Mouse (Mus musculus) bone marrow macrophage, adult 2 months (primary cell): ENCODE measurements around the gene Nrg4.

Experiments used
- CTCF ChIP-seq: IDR thresholded peaks from 2 replicates; pipeline ENCODE4 v1.5.1; 2012; ENCODE audit warnings: low read depth, mild to moderate bottlenecking, low read length, moderate library complexity
- POLR2A ChIP-seq: IDR thresholded peaks from 2 replicates; pipeline ENCODE4 v1.6.1; 2012; ENCODE audit warnings: mild to moderate bottlenecking, low read depth, low read length, borderline replicate concordance

DNA sequence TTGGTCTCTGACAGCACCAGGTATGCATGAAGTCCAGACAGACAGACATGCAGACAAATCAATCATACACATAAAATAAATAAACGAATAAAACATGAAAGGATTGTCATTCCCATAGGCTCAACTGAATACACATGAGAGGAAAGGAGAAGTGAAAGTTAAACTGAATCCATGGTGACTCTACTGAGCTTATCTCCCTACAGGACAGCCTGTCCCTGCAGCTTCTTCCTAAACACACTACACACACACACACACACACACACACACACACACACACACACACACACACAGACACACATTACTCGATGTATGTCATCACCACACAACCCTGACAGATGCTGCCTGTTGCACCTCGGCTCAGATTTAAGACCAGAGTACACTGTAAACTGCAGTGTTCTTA, 82.6 kb downstream of the Nrg4 start:
- TF ChIP-seq CTCF (no peak), POLR2A (no peak)
